Mouse (Mus musculus): ENCODE measurements around the gene Ptprk.

The Ptprk gene

DNA sequence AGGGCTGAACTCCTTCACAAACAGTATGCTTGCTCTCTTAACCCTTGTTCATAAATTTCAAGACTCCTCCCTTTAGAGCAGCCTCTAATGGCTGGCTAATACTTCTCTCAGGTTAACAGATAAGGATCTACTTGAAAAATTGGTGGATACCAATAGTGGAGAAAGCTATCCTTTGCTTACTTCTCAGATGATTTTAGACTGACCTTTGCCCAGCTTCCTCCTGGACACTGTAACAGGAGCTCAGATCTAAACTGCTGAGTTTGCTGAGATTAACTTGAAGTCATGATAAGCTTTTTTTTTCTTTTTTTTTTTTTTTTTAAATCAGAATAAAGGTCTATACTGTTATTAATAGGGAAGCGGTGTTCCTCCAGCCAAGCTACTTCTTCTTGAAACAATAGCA, 92.0 kb downstream of the Ptprk start:
- in situ Hi-C loops (cut with MboI; ENCODE audit: low pct_unique_long_range_greater_than_20kb in 1 of 2, low sequenced_read_pairs in 2 of 2, unreplicated experiment in 1 of 2), result no loop called here

DNA sequence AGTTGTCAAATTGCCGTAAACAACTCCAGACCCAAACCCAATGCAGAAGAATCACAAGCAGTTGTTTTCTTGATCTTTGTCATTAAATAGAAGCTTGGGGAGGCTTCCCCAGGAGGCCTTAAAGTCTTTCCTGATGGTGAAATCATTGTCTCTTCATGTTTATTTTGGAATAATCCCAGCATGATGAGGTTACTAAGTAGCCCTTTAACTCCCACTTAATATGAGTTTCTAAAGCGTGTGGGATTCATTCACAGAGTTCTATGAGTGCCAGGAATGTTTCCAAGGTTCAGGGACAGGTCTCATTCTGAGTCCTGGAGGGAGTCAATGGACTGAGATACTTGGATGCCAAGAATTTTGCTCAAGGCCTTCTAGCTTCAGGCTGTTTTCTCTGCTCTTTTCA, 92.5 kb downstream of the Ptprk start:
- in situ Hi-C loops (cut with MboI; ENCODE audit: low pct_unique_long_range_greater_than_20kb in 1 of 2, low sequenced_read_pairs in 2 of 2, unreplicated experiment in 1 of 2), result no loop called here

DNA sequence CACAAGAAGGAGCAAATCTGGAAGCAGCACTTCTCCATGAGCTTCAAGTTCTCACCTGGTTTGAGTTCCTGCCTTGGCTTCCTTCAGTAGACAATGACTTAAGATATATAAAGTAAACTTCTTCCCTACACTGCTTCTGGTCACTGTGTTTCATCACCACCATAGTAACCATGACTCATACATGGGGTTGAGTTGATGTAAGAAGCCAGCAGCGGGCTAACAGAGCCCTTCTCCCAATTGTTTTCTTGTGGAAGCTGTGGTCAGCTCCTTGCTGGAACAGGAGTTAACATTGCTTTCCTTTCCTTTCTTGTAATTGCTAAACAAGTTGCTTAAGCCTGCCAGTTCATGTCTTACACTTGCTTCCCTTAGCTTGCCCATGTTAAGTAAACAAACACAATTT, 96.6 kb downstream of the Ptprk start:
- in situ Hi-C loops (cut with MboI; ENCODE audit: low pct_unique_long_range_greater_than_20kb in 1 of 2, low sequenced_read_pairs in 2 of 2, unreplicated experiment in 1 of 2), result no loop called here

DNA sequence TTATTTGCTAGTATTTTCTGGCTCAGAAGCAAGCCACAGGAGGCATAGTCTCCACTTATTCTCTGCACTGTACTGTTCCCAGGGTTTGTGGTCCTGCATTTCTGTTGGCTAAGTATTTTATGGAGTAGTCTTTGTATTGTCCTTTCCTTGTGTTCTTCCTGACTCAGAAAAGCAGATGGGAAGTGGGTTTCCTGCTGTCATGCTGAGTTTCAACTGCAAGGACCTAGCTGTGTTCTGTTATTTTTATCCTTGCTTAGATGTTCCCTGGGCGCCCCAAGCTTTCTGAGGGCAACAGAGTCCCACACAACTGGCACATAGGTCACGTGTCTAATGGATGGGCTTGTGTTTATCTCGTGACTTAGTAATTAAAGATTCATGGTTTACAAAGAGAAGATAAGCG, 104.3 kb downstream of the Ptprk start:
- in situ Hi-C loops (cut with MboI; ENCODE audit: low pct_unique_long_range_greater_than_20kb in 1 of 2, low sequenced_read_pairs in 2 of 2, unreplicated experiment in 1 of 2), result no loop called here

DNA sequence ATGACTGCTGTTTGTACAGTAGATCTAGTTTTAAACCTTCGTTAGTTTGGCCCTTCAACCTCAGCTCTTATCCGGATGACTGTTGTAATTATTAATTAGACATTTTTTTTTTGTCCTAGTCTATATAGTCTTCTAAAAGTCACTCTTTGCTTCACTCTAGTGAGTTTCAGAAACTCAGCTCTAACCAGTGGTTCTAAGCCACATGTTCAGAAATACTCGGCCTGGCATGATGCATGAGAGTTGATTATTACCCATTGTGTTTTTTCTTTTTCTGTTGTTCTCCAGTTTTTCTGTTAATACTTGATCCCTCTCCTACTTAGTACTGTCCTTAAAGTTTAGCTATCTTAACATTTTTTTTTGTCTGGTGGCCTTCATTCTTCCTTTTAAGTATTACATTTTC, 107.5 kb downstream of the Ptprk start:
- in situ Hi-C loops (cut with MboI; ENCODE audit: low pct_unique_long_range_greater_than_20kb in 1 of 2, low sequenced_read_pairs in 2 of 2, unreplicated experiment in 1 of 2), result no loop called here

DNA sequence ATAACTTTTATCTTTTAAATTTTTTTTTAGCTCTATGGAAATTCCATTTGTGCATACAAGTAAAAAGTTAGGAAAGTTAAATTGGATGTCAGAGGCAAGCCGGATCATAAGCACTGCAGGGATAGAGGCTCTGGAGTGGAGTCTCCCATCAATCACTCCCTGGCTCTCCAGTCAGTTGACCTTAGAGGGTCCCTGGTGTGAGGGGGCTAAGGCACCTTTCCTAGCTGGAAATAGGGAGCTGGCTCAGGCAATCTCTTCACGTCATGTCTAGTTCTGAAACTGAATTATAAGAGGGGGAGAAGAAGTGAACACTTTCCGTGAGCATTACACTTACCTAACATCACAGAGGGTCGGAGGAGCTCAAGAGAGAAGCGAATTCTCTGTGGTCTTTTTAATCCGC, 110.1 kb downstream of the Ptprk start:
- in situ Hi-C loops (cut with MboI; ENCODE audit: low pct_unique_long_range_greater_than_20kb in 1 of 2, low sequenced_read_pairs in 2 of 2, unreplicated experiment in 1 of 2), result no loop called here

DNA sequence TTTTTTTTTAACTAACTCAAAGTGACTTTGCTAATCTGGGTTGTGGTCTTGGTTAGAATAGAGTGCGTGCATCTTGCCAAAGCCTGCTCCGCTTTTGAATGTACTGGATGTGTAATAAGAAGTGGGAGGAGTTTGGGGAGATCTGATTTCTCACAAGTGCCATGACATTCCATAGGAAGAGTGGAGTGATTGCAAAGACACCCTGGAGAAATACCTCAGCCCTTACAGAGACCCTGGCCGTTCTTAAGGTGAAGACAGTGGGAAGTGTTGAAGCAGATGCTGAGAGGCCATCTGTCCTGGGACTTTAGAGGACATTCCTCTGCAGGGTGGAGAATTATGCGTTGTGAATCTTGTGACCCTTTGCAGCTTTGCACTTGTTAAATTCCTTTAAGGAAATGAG, 110.7 kb downstream of the Ptprk start:
- in situ Hi-C loops (cut with MboI; ENCODE audit: low pct_unique_long_range_greater_than_20kb in 1 of 2, low sequenced_read_pairs in 2 of 2, unreplicated experiment in 1 of 2), result no loop called here

DNA sequence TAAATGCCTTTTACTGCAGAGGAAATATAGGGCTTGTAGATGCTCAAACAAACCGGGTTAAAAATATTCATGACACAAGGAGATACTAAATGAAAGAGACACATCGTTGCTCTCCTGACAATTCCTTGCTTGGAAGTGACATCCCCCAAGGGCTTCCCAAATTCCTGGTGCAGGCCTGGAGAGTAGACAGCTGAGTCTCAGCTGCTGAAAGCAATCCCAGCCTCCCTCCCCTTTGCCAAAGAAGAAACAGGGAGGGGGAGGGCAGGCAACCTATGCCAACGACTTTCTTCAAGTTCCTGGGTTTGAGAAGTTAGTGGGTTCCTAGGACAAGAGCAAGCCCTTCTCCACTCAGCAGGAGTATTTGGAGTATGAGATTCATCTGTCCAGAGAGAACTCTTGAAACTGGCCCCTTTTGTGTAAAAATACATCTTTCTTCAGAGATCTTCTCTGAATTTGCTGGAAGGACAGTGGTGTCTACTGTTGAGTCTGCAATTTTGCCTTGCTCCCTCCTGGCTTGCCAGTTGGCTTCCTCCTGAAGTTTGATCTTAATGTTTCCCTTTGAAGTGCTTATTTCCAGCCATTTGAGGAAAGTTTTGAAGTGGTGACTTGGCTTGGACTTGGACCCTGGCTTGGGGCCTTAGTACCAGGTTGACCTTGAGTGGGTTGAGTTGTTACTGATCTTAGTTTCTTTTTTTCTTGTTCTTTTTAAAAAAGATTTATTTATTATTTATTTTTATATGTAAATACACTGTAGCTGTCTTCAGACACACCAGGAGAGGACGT, 111.6 kb downstream of the Ptprk start:
- in situ Hi-C loops (cut with MboI; ENCODE audit: low pct_unique_long_range_greater_than_20kb in 1 of 2, low sequenced_read_pairs in 2 of 2, unreplicated experiment in 1 of 2), result no loop called here

DNA sequence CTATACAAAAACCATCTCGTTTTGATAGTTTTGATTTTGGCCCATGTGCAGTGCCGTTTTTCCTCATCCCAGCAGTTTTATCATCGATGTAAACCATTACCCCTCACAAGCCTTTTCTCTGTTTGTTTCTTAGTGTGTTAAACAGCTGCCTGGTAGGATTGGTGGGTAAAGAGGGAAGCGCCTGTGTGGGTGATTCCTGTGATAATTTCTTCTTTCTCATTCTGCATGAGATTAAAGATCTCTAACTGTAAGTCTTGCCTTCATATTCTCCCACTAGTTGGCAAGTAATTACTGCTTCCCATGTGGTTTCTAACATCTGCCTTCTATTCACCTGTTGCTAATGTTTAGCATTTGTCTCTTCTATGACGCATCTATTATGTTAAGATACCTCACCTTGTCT, 116.8 kb downstream of the Ptprk start:
- in situ Hi-C loops (cut with MboI; ENCODE audit: low pct_unique_long_range_greater_than_20kb in 1 of 2, low sequenced_read_pairs in 2 of 2, unreplicated experiment in 1 of 2), result no loop called here

DNA sequence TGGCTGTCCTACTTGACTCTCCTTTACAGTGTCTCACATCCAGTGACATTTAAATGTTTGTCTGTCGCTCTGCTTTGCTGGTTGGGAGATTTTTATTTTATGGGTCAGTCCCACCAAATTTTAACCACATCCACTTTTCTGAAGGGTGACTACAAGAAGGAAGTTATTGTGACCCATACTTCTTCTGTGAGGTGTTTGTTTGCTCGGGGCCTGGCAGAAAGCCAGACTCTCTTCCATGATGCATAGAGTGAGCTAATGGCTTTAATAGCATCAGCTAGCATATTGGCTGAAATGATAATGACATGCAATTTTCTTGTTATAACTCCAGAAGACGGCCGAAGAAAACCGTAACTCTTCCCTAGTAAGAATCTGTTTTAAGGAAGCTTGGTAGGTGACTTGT, 119.0 kb downstream of the Ptprk start:
- in situ Hi-C loops (cut with MboI; ENCODE audit: low pct_unique_long_range_greater_than_20kb in 1 of 2, low sequenced_read_pairs in 2 of 2, unreplicated experiment in 1 of 2), result no loop called here

DNA sequence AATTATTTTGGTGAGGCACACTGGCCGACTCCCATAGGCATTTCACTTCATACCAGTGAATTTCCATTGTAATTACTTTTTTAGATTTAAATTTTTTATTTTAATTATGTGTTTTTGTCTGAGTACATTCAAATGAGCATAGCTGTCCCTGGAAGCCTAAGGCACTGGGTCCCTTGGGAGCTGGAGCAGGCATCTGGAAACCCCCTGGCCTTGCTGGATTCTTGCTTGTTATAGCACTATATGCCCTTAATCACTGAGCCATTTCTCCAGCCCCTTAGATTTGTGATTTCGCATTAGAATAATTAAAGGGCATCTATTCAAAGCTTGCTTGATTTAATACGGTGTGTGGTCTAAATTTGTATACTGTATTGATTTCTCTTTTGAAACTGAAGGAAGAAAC, 126.0 kb downstream of the Ptprk start:
- in situ Hi-C loops (cut with MboI; ENCODE audit: low pct_unique_long_range_greater_than_20kb in 1 of 2, low sequenced_read_pairs in 2 of 2, unreplicated experiment in 1 of 2), result no loop called here

DNA sequence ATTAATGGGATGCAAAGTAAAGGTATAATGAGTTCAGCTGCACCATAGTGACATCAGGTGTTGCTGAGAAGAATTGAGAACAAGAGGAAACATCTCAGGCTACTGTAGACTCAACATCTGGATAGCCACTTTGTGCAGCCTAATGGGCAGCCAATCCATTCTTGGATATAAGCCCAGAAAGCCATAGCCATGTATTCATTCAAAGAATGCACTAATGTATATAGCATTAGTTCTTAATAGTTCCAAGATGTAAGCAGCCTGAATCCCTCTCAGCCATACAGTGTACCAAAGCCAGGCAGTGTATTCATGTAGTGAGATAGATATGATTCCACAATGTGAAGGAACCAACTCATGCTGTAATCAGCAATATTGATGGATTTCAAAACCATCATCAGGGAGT, 134.8 kb downstream of the Ptprk start:
- in situ Hi-C loops (cut with MboI; ENCODE audit: low pct_unique_long_range_greater_than_20kb in 1 of 2, low sequenced_read_pairs in 2 of 2, unreplicated experiment in 1 of 2), result no loop called here

DNA sequence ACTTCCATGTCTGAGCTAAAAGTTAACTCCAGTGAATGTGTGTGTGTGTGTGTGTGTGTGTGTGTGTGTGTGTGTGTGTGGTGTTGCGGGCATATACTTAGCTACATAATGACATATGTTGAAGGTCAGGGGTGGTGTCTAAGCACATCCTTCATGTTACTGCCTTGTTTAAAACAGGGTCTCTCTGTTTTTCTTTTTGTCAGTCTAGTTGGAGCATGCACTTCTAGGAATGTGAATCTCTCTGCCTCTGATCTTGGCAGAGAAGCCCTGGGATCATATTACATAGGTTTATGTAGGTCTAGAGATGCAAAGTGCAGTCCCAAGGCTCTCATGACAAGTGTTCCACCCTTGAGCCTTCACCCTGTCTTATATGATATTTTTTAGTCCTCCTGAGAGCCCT, 137.5 kb downstream of the Ptprk start:
- in situ Hi-C loops (cut with MboI; ENCODE audit: low pct_unique_long_range_greater_than_20kb in 1 of 2, low sequenced_read_pairs in 2 of 2, unreplicated experiment in 1 of 2), result no loop called here

DNA sequence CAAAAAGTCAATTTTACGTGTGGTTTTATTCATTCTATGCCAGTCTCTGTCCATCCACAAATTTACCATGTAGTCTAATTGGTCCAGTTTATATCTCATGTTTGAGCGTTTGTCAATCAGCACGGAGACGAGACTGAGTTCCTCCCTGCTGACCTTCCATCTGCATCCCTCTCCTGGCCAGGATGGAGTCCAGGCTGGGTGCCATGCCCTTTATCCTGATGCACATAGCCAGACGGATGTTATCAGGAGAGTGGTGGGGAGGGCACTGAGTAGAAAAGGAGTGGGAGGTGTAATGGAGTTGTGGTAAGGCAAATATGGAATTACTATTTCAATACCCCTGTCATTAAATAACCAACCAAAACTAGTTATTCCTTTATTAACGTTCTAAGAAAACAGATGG, 140.5 kb downstream of the Ptprk start:
- in situ Hi-C loops (cut with MboI; ENCODE audit: low pct_unique_long_range_greater_than_20kb in 1 of 2, low sequenced_read_pairs in 2 of 2, unreplicated experiment in 1 of 2), result no loop called here

DNA sequence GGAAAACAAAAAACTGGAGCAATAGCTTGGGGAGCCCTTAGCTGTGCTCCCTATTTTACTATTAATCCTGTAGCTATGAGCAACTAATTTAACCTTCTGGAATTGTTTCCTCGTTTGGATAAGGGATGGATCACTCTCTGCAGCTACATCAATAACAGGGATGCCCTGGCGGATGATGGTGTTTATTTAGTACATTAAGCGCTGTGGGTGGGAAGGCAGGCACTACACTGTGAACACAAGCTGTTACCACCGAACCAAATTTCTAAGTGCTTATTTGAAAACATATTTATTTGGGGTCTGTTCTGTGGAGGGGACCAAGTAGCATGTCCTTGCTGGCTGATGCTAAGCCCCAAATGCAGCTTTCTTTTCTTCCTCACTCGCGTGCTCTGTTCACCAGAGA, 149.0 kb downstream of the Ptprk start:
- in situ Hi-C loops (cut with MboI; ENCODE audit: low pct_unique_long_range_greater_than_20kb in 1 of 2, low sequenced_read_pairs in 2 of 2, unreplicated experiment in 1 of 2), result no loop called here

DNA sequence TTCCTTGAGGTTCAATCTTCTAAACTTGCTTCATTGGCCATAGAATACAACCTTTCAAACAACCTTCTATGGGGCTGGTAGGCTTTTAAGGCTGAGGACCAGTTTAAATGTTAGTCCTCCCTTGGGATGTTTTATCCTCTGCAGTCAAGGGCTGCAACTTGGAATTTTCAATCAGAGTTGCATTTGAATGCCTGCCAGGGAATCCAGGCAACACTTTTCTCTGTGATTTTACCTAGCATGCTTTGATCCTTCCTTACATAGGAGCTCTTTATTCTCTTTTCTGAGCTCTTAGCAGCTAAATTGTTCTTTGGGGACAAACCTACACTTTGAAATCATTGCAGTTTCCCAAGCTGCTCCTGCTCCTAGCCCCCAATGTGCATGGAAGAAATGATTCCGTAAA, 149.8 kb downstream of the Ptprk start:
- in situ Hi-C loops (cut with MboI; ENCODE audit: low pct_unique_long_range_greater_than_20kb in 1 of 2, low sequenced_read_pairs in 2 of 2, unreplicated experiment in 1 of 2), result no loop called here

DNA sequence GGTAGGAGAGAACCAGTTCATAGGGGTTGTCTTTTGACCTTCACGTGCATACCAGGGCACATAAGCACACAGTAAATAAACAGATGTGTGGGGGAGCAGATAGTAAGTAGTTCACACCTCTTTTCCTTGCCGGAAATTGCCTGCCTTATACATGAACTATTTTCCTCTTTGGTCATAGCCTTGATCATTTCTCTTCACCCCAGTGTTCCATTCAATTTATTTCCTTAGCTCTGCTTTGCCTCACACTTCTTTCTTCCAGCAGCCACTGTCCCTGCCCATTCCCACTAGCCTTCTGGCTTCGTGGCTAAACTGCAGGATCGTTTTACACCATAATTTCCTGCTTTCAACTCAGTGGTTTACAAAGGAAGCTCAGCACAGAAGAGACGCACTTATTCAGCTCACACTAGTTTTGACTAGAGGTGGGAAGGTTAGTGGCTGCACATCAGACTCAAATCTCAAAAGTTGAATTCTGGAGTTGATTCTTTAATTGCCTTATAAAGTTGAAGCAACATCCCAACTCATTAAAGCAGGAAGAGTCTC, 151.0 kb downstream of the Ptprk start:
- in situ Hi-C loops (cut with MboI; ENCODE audit: low pct_unique_long_range_greater_than_20kb in 1 of 2, low sequenced_read_pairs in 2 of 2, unreplicated experiment in 1 of 2), result no loop called here

DNA sequence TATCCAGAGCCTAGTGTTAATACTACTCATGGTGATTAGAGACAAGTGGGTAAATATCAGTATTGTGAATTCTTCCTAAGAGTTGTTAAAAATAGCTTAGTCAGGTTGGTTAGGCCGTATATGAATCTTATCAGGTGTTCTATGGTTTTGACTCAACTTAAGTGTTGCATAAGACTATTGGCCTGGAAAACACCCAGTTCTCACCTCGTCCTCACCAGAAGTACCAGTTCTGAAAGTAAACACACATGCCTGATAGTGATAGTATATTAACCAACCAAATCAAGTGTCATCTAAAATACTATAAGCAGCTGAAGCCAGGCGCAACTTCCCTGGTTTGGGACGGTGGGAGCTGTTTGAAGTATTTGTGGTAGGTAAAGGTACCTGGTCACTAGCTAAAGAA, 153.1 kb downstream of the Ptprk start:
- in situ Hi-C loops (cut with MboI; ENCODE audit: low pct_unique_long_range_greater_than_20kb in 1 of 2, low sequenced_read_pairs in 2 of 2, unreplicated experiment in 1 of 2), result no loop called here

DNA sequence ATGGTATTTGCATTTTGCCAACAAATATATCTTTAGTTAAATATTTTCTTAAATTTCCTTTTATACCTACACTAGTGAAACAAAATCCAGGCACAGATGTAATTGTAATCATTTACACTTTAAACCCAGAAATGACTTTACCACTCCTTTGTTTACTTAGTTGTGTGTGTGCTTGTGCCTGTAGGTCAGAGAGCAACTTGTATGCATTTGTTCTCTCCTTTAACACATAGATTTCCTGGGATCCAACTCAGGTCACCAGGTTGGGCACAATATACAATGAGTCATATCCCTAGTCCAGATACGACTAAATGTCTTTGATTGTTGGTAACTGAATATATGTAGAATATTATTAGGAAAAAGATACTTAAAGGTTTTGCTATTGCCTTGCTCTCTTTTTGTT, 153.6 kb downstream of the Ptprk start:
- in situ Hi-C loops (cut with MboI; ENCODE audit: low pct_unique_long_range_greater_than_20kb in 1 of 2, low sequenced_read_pairs in 2 of 2, unreplicated experiment in 1 of 2), result no loop called here

DNA sequence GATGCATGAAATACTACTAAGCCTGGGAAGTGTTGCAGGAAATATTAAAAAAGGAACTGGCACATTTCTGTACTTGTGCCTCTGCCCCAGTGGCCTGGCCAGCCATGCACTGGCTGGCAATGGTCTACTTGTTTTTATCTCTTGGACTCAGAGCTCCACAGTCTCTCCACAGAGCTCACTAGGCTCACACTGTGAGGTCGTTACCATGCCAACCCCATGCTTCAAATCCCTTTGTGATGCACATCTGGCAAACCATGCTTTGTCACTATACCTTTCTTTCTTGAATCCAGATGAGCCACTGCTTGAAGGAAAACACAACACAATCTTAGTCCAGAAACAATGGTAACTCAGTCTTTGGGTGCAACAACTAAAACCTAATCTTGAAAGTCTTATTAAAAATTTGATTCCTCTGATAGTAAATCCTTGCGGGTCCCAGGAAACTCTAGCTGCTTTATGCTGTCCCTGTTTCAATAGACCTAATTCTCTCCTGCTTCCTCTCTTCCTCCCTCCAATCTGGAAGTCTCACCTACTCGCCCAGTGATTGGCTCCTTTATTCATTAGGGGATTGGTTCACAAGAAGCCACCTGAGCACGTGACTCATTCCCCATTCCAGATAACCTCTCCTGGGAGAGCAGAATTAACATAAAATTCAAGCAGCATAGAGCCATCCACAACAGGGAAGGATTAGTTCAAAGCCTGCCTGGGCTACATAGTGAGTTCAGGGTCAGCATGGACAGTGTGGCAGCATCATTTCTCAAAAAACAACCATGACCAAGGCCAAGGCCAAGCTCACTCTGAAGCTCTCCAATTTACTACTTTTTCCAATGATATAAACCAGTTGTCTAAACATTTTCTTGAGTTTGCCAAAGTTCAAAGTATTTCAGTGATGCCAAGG, 157.9 kb downstream of the Ptprk start:
- in situ Hi-C loops (cut with MboI; ENCODE audit: low pct_unique_long_range_greater_than_20kb in 1 of 2, low sequenced_read_pairs in 2 of 2, unreplicated experiment in 1 of 2), result no loop called here
